Mouse (Mus musculus) midbrain, embryonic 16.5 days (tissue): ENCODE results near the gene Ankrd6. TPM values are rescaled to one million over a fixed set of nuclear protein-coding genes. Genes with fewer than 3 reads are reported as not detected.

Source experiments
- ATAC-seq: fragments of 200-750 bp; cut with Nextera tagmentation; 2 replicates; pipeline ENCODE4 v1.8.0; 2017; ENCODE audit warnings: moderate TSS enrichment
- H3K27ac ChIP-seq: fragments of 300-500 bp; sonication (generic); 2 replicates; pipeline ENCODE4 v1.5.1; 2014; ENCODE audit warnings: mild to moderate bottlenecking, low read length, mixed read lengths
- H3K27me3 ChIP-seq: fragments of 300-500 bp; sonication (generic); 2 replicates; pipeline ENCODE4 v1.6.1; 2014; ENCODE audit warnings: low read depth, low read length, mixed read lengths; ENCODE audit not compliant: control insufficient read depth, insufficient read depth
- H3K36me3 ChIP-seq: fragments of 300-500 bp; sonication (generic); 2 replicates; pipeline ENCODE4 v1.6.1; 2014; ENCODE audit warnings: mild to moderate bottlenecking, low read length, moderate library complexity, mixed read lengths; ENCODE audit not compliant: control insufficient read depth, insufficient read depth
- H3K4me1 ChIP-seq: fragments of 300-500 bp; sonication (generic); 2 replicates; pipeline ENCODE4 v1.6.1; 2014; ENCODE audit warnings: mild to moderate bottlenecking, low read length, mixed read lengths; ENCODE audit not compliant: control insufficient read depth, insufficient read depth
- H3K4me2 ChIP-seq: fragments of 300-500 bp; sonication (generic); 2 replicates; pipeline ENCODE4 v1.6.1; 2014; ENCODE audit warnings: mild to moderate bottlenecking, low read length, mixed read lengths
- H3K4me3 ChIP-seq: fragments of 300-500 bp; sonication (generic); 2 replicates; pipeline ENCODE4 v1.5.1; 2014; ENCODE audit warnings: low read depth, mild to moderate bottlenecking, low read length, moderate library complexity, mixed read lengths
- H3K9ac ChIP-seq: fragments of 300-500 bp; sonication (generic); 2 replicates; pipeline ENCODE4 v1.6.1; 2014; ENCODE audit warnings: low read depth, low read length, mixed read lengths
- H3K9me3 ChIP-seq: fragments of 300-500 bp; sonication (generic); replicated peaks from 2 replicates; pipeline ENCODE4 v1.6.1; 2014; ENCODE audit warnings: mild to moderate bottlenecking, low read length, mixed read lengths; ENCODE audit not compliant: control insufficient read depth, poor library complexity, severe bottlenecking
- WGBS: fragments of 180-500 bp; shearing (Covaris S2); extraction: QIAGEN DNeasy Blood & Tissue Kit; methylation state at CpG from one replicate; pipeline ENCODE4 v1.1.7; 2014; 5-methylcytosine and 5-hydroxymethylcytosine counted together
- polyA plus RNA-seq: library from polyadenylated mRNA; unstranded; fragments of >200 nt; fragmentation: Nextera tagmentation; extraction: Ambion mirVana; gene quantifications from 2 replicates; pipeline ENCODE4 v1.2.1, GENCODE M21; 2015

Ankrd6 gene
- polyA plus RNA-seq, 1 experiment from 2014 or later, result 35.7 TPM

GRCm38 (mm10) chr4:32767471-32767870 is 183.2 kb downstream of the Ankrd6 start:
- no peak for ATAC-seq
- Histone ChIP-seq H3K27me3 (no peaks in the 10 kb centered on the region), H3K9ac (no peak overlapping the region), H3K27ac (no peak overlapping the region), H3K4me1 (no peaks in the 10 kb centered on the region), H3K36me3 (peaks cover 35% of the 10 kb centered on the region), H3K4me2 (no peak overlapping the region), H3K9me3 (no peaks in the 10 kb centered on the region), H3K4me3 (no peak overlapping the region)
- 68% methylated on average over 7 of the region's 7 CpGs for whole genome bisulfite sequencing

DNA sequence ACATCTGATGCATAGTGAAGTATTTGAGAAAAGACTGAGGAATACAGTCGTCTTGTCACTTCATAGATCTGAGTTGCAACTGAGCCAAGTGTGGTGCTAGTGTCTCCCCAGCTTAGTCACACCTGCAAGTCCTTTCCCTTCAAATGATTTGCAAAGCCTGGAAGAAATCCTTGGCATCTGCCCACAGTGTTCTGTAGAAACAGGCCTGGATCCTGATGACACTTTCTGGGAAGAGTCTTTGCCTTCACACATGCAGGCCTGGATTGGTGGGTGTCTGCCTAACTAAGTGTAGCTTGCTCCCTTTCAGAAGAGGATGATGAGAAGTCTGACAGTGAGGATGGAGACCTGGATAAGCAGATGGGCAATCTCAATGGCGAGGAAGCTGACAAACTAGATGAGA is 193.2 kb downstream of the Ankrd6 start:
- H3K36me3 ChIP-seq, result peaks cover 38% of the 10 kb centered on the region
- H3K4me1 ChIP-seq, result no peaks in the 10 kb centered on the region
- no peaks in the 10 kb centered on the region for H3K27me3 ChIP-seq
- no peak for ATAC-seq
- 80% methylated on average over 2 of the region's 2 CpGs for WGBS
- H3K27ac ChIP-seq, result no peak overlapping the region
- H3K9ac ChIP-seq, result no peak overlapping the region
- H3K9me3 ChIP-seq, result no peaks in the 10 kb centered on the region
- no peak overlapping the region for H3K4me2 ChIP-seq
- no peak overlapping the region for H3K4me3 ChIP-seq

Other genes with a start within 250 kb of the Ankrd6 start
- gene Lyrm2, start 150.6 kb downstream of the Ankrd6 start, polyA plus RNA-seq, result 106 and 119 TPM in 2 replicates
- 38.3 and 39.4 TPM in 2 replicates for gene Rragd, start 32.2 kb upstream of the Ankrd6 start, polyA plus RNA-seq
- gene Ube2j1, start 80.6 kb upstream of the Ankrd6 start, polyA plus RNA-seq, result 63.2 and 66.4 TPM in 2 replicates
- gene Gabrr2, start 112.2 kb upstream of the Ankrd6 start, polyA plus RNA-seq, result 0.34 and 0.80 TPM in 2 replicates
- gene Gabrr1, start 181.7 kb upstream of the Ankrd6 start, polyA plus RNA-seq, result 0.67 and 0.82 TPM in 2 replicates
- 1.9 and 2.0 TPM in 2 replicates for gene Pm20d2, start 238.9 kb upstream of the Ankrd6 start, polyA plus RNA-seq